Mouse (Mus musculus) embryonic fibroblast, embryonic 13.5 days (primary cell): ENCODE measurements around the gene Scaf4. TPM values are rescaled to one million over a fixed set of nuclear protein-coding genes. Genes with fewer than 3 reads are reported as not detected.

ENCODE experiments used
- H3K27ac ChIP-seq: 2 replicates; pipeline ENCODE4 v1.5.1; 2012; ENCODE audit warnings: low read length, control low read depth, inconsistent platforms; ENCODE audit not compliant: insufficient read depth
- H3K4me1 ChIP-seq: 2 replicates; pipeline ENCODE4 v1.6.1; 2011; ENCODE audit warnings: low read length; ENCODE audit not compliant: control insufficient read depth, insufficient read depth
- H3K4me3 ChIP-seq: 2 replicates; pipeline ENCODE4 v1.5.1; 2011; ENCODE audit warnings: mild to moderate bottlenecking, control low read depth, low read length; ENCODE audit not compliant: insufficient read depth
- CTCF ChIP-seq: IDR thresholded peaks from 2 replicates; pipeline ENCODE4 v1.5.1; 2011; ENCODE audit warnings: mild to moderate bottlenecking, control low read depth, low read length, moderate library complexity, borderline replicate concordance; ENCODE audit not compliant: insufficient read depth
- POLR2A ChIP-seq: IDR thresholded peaks from 2 replicates; pipeline ENCODE4 v1.6.1; 2011; ENCODE audit warnings: low read depth, mild to moderate bottlenecking, control low read depth, low read length, moderate library complexity
- polyA plus RNA-seq: library from polyadenylated mRNA; stranded (reverse); fragments of >200 nt; gene quantifications from 2 replicates; pipeline ENCODE4 v1.2.4, GENCODE M21; 2011; ENCODE audit warnings: low read depth; ENCODE audit not compliant: missing spikeins, insufficient read length

Scaf4 gene
- polyA plus RNA-seq, 1 experiment: 37.4 TPM

DNA sequence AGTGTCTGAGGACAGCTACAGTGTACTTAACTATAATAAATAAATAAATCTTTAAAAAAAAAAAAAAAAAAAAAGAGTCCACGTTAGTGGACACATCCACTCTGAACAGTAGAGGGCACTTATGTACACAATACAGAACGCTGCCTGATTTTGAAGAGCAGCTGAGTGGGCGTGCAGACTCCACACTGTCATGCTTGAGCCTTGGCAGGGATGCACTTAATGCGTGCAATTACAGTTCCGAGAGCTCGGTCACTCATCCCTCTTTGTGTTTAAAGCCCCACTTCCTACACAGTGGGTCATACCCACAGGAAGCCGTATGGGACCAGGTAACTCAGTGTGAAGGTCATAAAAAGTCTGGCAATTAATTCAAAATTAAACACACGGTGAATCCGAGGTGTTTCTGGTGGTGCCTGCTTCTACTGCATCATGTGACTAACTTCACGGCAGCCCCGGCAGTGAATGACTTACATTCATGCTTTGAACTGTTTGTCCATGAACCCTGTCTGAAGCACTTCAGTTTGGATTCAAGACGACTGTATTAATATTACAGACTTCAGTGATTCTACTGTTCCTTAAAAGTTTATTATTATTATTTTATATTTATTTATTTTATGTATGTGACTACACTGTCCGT is 28.3 kb upstream of the Scaf4 start:
- H3K27ac ChIP-seq: no peak overlapping the region
- TF ChIP-seq CTCF (no peak), POLR2A (no peak)
- H3K4me3 ChIP-seq: no peak overlapping the region
- H3K4me1 ChIP-seq: no peaks in the 10 kb centered on the region

DNA sequence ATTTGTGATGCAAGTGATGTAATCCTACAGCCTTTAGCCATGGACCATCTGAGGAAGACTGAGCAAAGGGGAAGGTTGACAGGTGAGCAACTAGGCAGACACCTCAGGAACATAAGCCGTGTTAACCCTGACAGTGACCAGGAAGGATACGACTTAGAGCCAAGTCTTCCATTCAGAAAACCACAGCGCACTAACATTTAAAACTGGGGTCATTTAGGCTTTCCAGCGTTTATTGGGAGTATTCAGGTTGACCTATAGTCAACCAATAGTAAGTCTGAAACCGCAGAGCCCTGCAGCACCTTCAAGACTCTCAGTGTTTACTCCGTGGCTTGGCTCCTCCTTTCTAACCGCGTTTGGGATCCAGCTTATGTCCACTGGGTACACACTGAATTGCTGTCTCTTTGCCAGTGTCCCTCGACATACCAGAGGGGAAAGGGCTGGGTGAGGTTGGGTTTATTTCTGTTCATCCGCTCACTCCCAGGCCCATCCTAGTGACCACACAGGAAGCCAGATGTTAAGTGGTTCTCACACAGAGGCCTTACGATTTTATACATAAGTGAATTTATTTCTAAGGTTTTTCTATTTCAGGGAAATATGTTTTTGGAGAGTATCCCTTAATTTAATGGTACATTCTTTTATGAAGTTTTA is 26.3 kb upstream of the Scaf4 start:
- H3K4me1 ChIP-seq: no peaks in the 10 kb centered on the region
- TF ChIP-seq POLR2A (no peak), CTCF (no peak)
- H3K27ac ChIP-seq: no peak overlapping the region
- H3K4me3 ChIP-seq: no peak overlapping the region

DNA sequence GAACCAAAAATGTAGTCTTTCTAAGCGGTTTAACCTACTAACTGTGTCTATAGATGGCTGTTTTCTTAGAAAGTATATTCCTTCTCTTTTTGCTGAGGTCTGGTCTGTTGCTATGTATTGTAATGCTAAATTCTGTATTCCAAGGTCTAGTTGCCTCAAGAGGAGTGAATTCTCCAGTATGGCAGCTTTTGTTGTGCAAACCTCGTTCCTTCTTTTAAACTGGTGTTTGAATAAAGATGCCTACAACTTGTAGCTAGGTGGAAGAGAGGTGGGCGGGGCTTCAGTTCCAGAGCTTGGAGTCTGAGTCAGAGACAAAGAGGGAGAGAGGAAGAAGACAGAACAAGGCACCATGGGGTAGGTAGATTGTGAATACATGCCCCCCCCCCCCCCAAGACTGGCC is 25.5 kb upstream of the Scaf4 start:
- H3K4me3 ChIP-seq: no peak overlapping the region
- TF ChIP-seq CTCF (no peak), POLR2A (no peak)
- H3K4me1 ChIP-seq: no peaks in the 10 kb centered on the region
- no peak overlapping the region for H3K27ac ChIP-seq

DNA sequence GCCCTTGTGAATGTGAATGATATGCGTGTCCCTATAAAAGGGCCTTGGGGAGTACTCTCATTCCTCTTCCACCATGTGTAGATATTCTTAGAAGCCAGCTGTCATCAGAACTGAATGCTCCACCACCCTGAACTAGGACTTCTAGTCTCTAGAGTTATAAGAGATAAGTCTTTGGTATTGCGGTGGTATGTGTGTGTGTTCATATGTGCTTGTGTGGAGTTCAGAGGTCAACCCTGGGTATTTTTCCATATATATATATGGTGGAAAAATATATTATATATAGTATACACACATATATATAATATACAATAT is 19.6 kb upstream of the Scaf4 start:
- no peak overlapping the region for H3K27ac ChIP-seq
- TF ChIP-seq POLR2A: no peak
- TF ChIP-seq CTCF: no peak
- H3K4me1 ChIP-seq: no peaks in the 10 kb centered on the region

DNA sequence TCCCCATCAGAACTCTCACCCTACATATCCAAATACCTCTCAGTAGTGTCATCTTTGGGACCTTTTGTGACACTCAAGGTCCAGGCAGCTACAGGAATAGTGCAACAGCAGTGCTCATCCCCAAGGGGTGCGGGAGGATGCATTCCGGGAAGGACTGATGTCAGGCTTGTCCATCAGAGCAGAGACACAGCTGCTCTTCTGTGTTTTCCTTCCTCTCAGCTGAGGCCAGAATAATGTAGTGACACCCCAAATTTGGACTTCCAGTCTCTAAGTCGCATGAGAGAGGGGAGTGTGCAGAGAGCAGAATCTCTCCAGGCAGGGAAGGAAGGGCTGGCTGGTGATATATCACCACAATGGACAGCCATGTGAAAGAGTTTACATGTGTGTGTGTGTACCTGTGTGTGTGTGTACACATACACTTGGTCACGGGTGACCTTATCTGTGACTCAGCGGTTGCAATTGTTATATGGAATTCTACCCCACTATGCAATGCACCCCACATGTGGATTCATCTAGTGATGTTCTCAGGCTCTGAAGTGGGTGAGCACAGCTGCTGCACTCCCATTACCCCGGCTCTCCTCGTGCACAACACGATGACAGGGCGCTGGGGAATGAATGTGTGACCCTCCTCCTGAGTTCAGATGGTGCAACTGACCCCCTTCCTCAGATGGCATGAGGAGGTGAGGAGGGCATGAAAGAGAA is 19.1 kb upstream of the Scaf4 start:
- TF ChIP-seq CTCF (no peak), POLR2A (no peak)
- Histone ChIP-seq H3K27ac (no peak overlapping the region), H3K4me3 (no peak overlapping the region), H3K4me1 (no peaks in the 10 kb centered on the region)

More for the DNA sequence above, 19.6 kb upstream of the Scaf4 start:
- H3K4me3 ChIP-seq: no peak overlapping the region

DNA sequence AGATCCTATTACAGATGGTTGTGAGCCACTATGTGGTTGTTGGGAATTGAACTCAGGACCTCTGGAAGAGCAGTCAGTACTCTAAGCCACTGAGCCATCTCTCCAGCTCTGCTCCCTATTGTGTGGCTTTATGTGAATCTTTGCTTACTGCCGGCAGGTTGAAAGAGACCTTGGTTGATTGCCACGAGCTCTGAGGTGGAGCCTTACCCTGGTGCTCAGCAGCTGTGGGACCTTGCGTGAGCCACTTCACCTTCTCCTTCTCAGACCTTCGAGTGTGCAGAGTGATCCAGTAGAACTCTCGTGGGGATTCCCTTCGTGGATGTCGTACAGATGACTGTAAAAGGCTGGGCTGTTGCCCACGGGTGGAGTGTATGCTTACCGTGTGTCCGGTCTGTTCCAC is 17.4 kb upstream of the Scaf4 start:
- no peak overlapping the region for H3K27ac ChIP-seq
- H3K4me1 ChIP-seq: no peaks in the 10 kb centered on the region
- H3K4me3 ChIP-seq: no peak overlapping the region
- TF ChIP-seq CTCF: no peak
- no peak for TF ChIP-seq POLR2A

DNA sequence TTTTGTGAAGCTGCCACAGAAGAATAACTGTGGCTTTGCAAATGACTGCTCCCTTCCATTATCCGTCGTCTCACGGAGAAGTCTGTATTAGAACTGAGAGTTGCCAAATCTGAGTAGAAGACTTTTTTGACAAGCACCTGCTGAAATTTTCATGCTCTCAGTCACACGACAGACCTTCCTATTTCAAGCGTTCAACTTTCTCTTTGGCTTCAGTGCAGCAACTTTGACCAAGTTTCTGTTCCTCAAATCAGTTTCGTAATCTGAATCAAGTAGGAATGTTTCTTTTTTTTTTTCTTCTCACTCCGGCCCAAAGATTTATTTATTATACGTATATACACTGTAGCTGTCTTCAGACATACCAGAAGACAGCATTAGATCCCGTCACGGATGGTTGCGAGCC is 16.6 kb upstream of the Scaf4 start:
- H3K27ac ChIP-seq: no peak overlapping the region
- H3K4me3 ChIP-seq: no peak overlapping the region
- no peak for TF ChIP-seq CTCF
- no peak for TF ChIP-seq POLR2A

DNA sequence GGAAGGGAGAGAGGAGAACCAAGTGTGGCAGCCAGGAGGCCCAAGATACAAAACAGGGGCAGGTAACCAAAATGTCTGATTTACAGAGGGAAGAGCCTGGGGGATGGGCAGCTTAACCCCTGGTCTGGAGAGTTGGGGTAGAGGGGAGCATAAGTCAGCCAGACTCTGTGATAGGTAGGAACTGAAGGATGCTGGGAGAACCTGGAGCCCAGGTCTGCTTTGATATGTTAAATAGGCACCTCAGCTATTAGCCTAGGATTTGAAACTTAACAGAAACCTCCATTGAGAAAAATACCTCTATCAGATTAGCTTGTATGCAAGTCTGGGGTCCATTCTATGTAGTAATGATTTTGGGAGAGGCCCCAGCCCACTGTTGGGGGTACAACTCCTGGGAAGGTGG is 15.3 kb upstream of the Scaf4 start:
- TF ChIP-seq POLR2A (no peak), CTCF (no peak)
- Histone ChIP-seq H3K4me1 (no peaks in the 10 kb centered on the region), H3K4me3 (no peak overlapping the region), H3K27ac (no peak overlapping the region)

More for the DNA sequence above, 16.6 kb upstream of the Scaf4 start:
- no peaks in the 10 kb centered on the region for H3K4me1 ChIP-seq

DNA sequence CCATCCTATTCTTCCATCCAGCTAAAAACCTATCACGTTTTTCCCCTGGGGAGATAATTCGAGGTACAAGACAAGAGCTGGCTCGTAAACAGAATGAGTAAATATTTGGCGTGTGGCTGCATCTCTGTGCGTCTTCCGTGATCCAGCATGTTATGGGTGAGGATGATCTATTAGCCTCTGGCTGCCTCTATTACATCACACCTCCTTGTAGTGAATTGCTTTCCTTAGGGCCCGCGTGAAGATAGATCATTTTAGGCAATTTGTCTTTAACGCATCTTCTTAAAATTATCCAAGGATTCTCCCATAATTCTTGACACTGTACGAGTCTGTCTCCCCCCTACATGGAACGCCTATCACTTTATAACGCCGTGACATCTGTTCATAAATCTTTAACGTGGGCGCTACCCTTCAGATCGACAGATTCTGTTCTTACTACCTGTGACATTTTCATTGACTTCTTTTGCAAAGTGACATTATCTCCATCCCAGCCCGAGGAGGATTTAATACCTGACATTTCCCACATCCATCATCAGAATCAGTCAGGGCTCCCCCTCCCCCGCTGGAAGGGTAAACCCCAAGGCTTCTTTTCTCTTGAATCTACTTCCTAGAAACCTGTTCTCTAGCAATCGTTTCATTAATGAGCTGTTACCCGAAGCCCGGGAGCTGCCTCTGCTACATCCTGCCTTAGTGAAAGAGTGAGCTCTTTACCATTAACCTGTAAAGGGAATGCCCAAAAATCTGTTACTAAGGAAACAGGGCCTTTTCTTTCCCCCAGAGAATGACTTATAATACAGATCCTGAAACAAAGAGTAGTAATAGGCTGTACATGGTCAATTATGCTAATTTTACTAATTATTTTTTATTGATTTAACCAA is 14.4 kb upstream of the Scaf4 start:
- TF ChIP-seq POLR2A (no peak), CTCF (no peak)
- Histone ChIP-seq H3K4me1 (no peaks in the 10 kb centered on the region), H3K27ac (no peak overlapping the region), H3K4me3 (no peak overlapping the region; the same call in 1 of the 2 replicates)
